Mouse (Mus musculus) stomach, postnatal 0 days (tissue): ENCODE results near the gene Gldc.
"Not testable (repeated sequence)": the region's sequence is repeated elsewhere in the genome, so short reads cannot be mapped to it uniquely, and the experiment has no call there.

Experiments used
- CTCF ChIP-seq: IDR thresholded peaks from 2 replicates; pipeline ENCODE4 v1.5.1; 2016; ENCODE audit warnings: antibody characterized with exemption, low read depth, mild to moderate bottlenecking, moderate library complexity
- EP300 ChIP-seq: optimal IDR thresholded peaks from 2 replicates; pipeline ENCODE3; 2016; ENCODE audit warnings: antibody characterized with exemption

DNA sequence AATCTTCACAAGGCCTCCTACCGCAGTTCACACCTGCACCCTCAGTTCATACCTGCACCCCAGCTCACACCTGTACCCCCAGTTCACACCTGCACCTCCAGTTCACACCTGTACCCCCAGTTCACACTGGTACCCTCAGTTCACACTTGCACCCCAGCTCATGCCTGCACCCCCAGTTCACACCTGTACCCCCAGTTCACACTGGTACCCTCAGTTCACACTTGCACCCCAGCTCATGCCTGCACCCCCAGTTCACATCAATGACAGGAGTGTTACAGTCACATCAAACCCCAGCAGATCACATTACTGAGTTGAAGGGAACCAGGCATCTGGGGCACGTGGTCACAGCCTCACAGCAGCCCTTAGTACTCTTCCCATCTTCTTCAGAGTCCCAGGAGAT, 40.5 kb upstream of the Gldc start:
- TF ChIP-seq EP300, CTCF: not testable (repeated sequence)
